Mouse (Mus musculus): Measurements from ENCODE around the gene Defb21. TPM values are rescaled to one million over a fixed set of nuclear protein-coding genes. Genes with fewer than 3 reads are reported as not detected.

Gene Defb21
- polyA plus RNA-seq, 1 experiment from 2014 or later: not detected

DNA sequence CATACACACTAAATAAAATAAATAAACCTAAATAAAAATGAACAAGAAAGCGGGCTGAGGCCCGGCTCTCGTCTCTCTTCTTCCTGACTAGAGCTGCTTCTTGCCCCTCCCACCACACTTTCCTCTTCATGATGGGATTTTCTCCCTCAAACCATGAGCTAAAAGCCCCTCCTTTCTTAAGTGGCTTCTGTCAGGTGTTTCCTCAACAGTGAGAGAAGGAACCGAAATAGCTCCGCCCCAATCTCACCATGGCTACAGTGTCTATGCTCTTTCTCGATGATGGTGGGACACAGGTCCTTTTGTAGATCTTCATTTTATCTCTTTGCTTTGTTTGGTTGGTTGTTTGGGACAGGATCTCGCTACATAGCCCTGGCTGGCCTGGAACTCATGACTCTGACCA lies 15.9 kb upstream of the Defb21 start:
- ATAC-seq (no peak), DNase-seq (ENCODE audit: low spot score) (no peak)
- Histone ChIP-seq H3K4me3 (ENCODE audit: low read depth, low read length) (no peak overlapping the region), H3K27me3 (replicated peaks; ENCODE audit: control insufficient read depth, insufficient read depth, low read length) (no peaks in the 10 kb centered on the region), H3K9me3 (replicated peaks; ENCODE audit: control insufficient read depth, low read length) (no peaks in the 10 kb centered on the region), H3K9ac (ENCODE audit: low read length) (no peak overlapping the region), H3K36me3 (ENCODE audit: control insufficient read depth, insufficient read depth, low read length) (no peaks in the 10 kb centered on the region), H3K4me2 (ENCODE audit: low read length) (no peak overlapping the region), H3K27ac (ENCODE audit: low read depth, low read length) (no peak overlapping the region), H3K4me1 (ENCODE audit: control insufficient read depth, insufficient read depth, low read length) (no peaks in the 10 kb centered on the region)
- WGBS: 88% methylated on average over 7 of the region's 7 CpGs

DNA sequence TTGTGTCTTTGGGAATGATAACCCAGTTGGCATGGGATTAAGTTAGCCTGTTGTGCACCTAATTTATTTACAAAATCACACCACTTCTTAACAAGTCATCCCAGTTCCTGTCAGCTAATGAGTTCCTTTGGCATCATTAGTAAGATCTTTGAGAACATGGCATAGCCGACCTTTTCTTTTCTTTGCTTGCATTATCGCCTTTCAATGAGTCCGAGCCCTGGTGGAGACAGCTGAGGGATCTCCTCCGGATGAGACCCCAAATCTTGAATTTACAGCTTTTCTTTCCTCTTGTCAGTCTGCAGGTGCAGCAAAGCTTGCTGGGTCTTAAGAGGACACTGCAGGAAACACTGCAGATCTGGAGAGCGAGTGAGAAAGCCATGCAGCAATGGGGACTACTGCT lies 3.5 kb upstream of the Defb21 start, which contains the start of gene Gm17416:
Gene Gm17416, plus strand, starts transcription at position 301 of the 400 bp plus-strand sequence.
- 77% methylated on average over 5 of the region's 5 CpGs for WGBS
- Histone ChIP-seq H3K27me3 (replicated peaks; ENCODE audit: control insufficient read depth, insufficient read depth, low read length) (no peaks in the 10 kb centered on the region), H3K4me1 (ENCODE audit: control insufficient read depth, insufficient read depth, low read length) (no peaks in the 10 kb centered on the region), H3K9me3 (replicated peaks; ENCODE audit: control insufficient read depth, low read length) (no peaks in the 10 kb centered on the region), H3K9ac (ENCODE audit: low read length) (no peak within 1 kb of the TSS), H3K4me3 (ENCODE audit: low read depth, low read length) (no peak within 1 kb of the TSS), H3K4me2 (ENCODE audit: low read length) (no peak within 1 kb of the TSS), H3K36me3 (ENCODE audit: control insufficient read depth, insufficient read depth, low read length) (no peaks in the 10 kb centered on the region), H3K27ac (ENCODE audit: low read depth, low read length) (no peak within 1 kb of the TSS)
- DNase-seq (ENCODE audit: low spot score): no peak
- ATAC-seq: no peak

DNA sequence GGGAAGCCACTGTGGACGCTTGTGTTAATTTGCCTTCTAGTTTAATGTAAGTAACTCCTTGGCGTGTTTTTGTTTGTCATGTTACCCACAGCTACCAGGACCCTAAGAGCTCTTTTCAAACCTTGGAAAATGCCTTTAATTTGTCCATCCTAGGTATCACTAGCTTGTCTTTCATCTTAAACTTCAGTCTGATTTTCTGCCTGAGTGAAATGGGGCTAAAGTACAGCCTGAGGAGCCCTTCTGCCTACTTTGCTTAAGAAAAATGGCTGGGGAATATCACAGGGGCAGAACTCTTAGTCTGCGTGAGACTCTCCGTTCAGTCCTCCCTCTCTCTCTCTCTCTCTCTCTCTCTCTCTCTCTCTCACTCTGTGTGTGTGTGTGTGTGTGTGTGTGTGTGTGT lies 2.7 kb upstream of the Defb21 start:
- Histone ChIP-seq H3K9me3 (replicated peaks; ENCODE audit: control insufficient read depth, low read length) (no peaks in the 10 kb centered on the region), H3K4me1 (ENCODE audit: control insufficient read depth, insufficient read depth, low read length) (no peaks in the 10 kb centered on the region), H3K36me3 (ENCODE audit: control insufficient read depth, insufficient read depth, low read length) (no peaks in the 10 kb centered on the region), H3K9ac (ENCODE audit: low read length) (no peak overlapping the region), H3K4me3 (ENCODE audit: low read depth, low read length) (no peak overlapping the region), H3K27me3 (replicated peaks; ENCODE audit: control insufficient read depth, insufficient read depth, low read length) (no peaks in the 10 kb centered on the region), H3K27ac (ENCODE audit: low read depth, low read length) (no peak overlapping the region), H3K4me2 (ENCODE audit: low read length) (no peak overlapping the region)
- WGBS: 79% methylated on average over 4 of the region's 4 CpGs
- ATAC-seq (no peak), DNase-seq (ENCODE audit: low spot score) (no peak)

DNA sequence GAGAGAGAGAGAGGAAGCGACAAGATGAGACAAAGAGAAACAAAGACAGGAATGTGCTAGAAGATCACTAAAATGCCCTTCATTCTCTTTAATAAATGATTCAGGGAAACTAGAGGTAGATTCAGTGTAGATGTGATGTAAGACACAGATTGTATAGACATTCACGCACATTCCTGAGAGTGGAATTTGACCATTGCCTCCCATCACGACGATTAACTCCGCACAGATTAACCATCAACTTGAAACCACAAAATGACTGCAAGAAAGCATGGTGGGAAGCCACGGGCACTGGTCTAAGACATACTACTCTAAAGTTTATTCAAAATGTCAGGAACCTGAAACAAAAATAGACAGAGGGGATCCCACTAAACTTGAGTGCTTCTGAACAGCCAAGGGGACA lies 2.2 kb upstream of the Defb21 start:
- H3K4me2 ChIP-seq (ENCODE audit: low read length): no peak overlapping the region
- no peaks in the 10 kb centered on the region for H3K27me3 ChIP-seq (replicated peaks; ENCODE audit: control insufficient read depth, insufficient read depth, low read length)
- no peaks in the 10 kb centered on the region for H3K4me1 ChIP-seq (ENCODE audit: control insufficient read depth, insufficient read depth, low read length)
- H3K4me3 ChIP-seq (ENCODE audit: low read depth, low read length): no peak overlapping the region
- no peak for ATAC-seq
- no peaks in the 10 kb centered on the region for H3K36me3 ChIP-seq (ENCODE audit: control insufficient read depth, insufficient read depth, low read length)
- no peak for DNase-seq (ENCODE audit: low spot score)
- no peak overlapping the region for H3K27ac ChIP-seq (ENCODE audit: low read depth, low read length)
- H3K9me3 ChIP-seq (replicated peaks; ENCODE audit: control insufficient read depth, low read length): no peaks in the 10 kb centered on the region
- no peak overlapping the region for H3K9ac ChIP-seq (ENCODE audit: low read length)
- 86% methylated on average over 6 of the region's 6 CpGs for WGBS

DNA sequence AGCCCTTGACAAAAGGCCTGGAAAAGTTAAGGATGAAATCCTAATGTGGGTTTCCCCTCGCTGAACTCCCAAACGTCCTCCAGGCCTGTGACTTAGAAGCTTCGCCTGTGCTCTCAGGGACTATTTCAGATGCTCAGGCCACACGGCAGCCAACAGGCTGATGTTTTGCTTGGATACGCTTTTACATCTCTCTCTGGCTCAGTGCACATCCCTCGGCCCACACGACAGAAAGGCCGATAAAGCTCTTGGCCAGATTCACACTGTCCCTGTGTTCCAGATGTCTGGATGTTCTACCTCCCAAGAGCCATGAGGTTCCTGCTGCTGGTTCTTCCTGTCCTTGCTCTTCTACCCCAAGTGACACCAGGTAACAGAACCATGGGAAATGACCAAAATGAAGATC lies 940 bp downstream of the Defb21 start:
- Histone ChIP-seq H3K27me3 (replicated peaks; ENCODE audit: control insufficient read depth, insufficient read depth, low read length) (no peaks in the 10 kb centered on the region), H3K4me2 (ENCODE audit: low read length) (no peak overlapping the region), H3K9ac (ENCODE audit: low read length) (no peak overlapping the region), H3K4me1 (ENCODE audit: control insufficient read depth, insufficient read depth, low read length) (no peaks in the 10 kb centered on the region), H3K9me3 (replicated peaks; ENCODE audit: control insufficient read depth, low read length) (no peaks in the 10 kb centered on the region), H3K27ac (ENCODE audit: low read depth, low read length) (no peak overlapping the region), H3K36me3 (ENCODE audit: control insufficient read depth, insufficient read depth, low read length) (no peaks in the 10 kb centered on the region), H3K4me3 (ENCODE audit: low read depth, low read length) (no peak overlapping the region)
- no peak for DNase-seq (ENCODE audit: low spot score)
- WGBS: 89% methylated on average over 8 of the region's 8 CpGs
- ATAC-seq: no peak

DNA sequence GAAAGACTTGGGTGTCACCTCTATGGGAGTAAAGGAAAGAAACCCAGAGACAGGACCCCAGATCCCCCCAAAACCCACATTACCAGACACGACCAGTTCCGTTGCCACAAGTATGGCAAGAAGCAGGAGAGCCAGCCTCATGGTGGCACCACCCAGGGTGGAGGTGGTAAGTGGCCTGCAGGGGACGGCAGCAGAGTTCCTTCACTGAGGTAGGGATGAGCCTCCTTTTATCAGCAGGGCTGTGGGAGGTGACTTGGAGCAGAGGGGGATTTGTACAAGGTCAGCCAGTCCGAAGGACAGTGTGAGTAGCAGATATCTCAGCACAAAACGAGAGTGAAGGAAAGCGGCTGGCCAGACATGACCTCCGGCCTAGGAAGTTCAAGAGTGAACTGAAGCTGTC lies 7.6 kb downstream of the Defb21 start, which contains the start of gene Defb19:
Gene Defb19, minus strand, starts transcription at position 206 of the 400 bp plus-strand sequence.
- ATAC-seq (no peak), DNase-seq (ENCODE audit: low spot score) (no peak)
- Histone ChIP-seq H3K4me1 (ENCODE audit: control insufficient read depth, insufficient read depth, low read length) (no peaks in the 10 kb centered on the region), H3K27ac (ENCODE audit: low read depth, low read length) (no peak within 1 kb of the TSS), H3K36me3 (ENCODE audit: control insufficient read depth, insufficient read depth, low read length) (no peaks in the 10 kb centered on the region), H3K27me3 (replicated peaks; ENCODE audit: control insufficient read depth, insufficient read depth, low read length) (no peaks in the 10 kb centered on the region), H3K4me2 (ENCODE audit: low read length) (no peak within 1 kb of the TSS), H3K9me3 (replicated peaks; ENCODE audit: control insufficient read depth, low read length) (no peaks in the 10 kb centered on the region), H3K9ac (ENCODE audit: low read length) (no peak within 1 kb of the TSS), H3K4me3 (ENCODE audit: low read depth, low read length) (no peak within 1 kb of the TSS)
- WGBS: 71% methylated on average over 7 of the region's 7 CpGs

DNA sequence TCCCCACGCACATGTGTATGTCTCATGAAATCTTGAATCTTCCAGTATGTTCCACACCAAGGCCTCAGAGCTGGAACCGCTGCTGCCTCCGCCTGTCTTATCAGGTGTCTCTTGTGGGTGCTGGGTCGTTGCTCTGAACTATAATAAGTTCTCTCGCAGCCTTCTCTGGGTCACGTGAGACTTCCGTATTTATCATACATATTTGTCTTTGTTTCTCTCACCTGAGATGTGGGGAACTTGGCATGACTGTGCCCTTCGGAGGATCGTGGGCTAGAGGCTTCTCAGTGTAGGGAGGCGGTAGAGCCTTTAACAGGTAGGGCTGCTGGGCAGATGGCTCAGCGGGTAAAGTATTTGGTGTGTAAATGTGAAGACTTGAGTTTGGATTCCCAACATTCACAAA lies 8.1 kb downstream of the Defb21 start:
- no peak for DNase-seq (ENCODE audit: low spot score)
- Histone ChIP-seq H3K9ac (ENCODE audit: low read length) (no peak overlapping the region), H3K27me3 (replicated peaks; ENCODE audit: control insufficient read depth, insufficient read depth, low read length) (no peaks in the 10 kb centered on the region), H3K4me1 (ENCODE audit: control insufficient read depth, insufficient read depth, low read length) (no peaks in the 10 kb centered on the region), H3K4me2 (ENCODE audit: low read length) (no peak overlapping the region), H3K4me3 (ENCODE audit: low read depth, low read length) (no peak overlapping the region), H3K9me3 (replicated peaks; ENCODE audit: control insufficient read depth, low read length) (no peaks in the 10 kb centered on the region), H3K27ac (ENCODE audit: low read depth, low read length) (no peak overlapping the region), H3K36me3 (ENCODE audit: control insufficient read depth, insufficient read depth, low read length) (no peaks in the 10 kb centered on the region)
- ATAC-seq: no peak
- WGBS: 91% methylated on average over 11 of the region's 11 CpGs

DNA sequence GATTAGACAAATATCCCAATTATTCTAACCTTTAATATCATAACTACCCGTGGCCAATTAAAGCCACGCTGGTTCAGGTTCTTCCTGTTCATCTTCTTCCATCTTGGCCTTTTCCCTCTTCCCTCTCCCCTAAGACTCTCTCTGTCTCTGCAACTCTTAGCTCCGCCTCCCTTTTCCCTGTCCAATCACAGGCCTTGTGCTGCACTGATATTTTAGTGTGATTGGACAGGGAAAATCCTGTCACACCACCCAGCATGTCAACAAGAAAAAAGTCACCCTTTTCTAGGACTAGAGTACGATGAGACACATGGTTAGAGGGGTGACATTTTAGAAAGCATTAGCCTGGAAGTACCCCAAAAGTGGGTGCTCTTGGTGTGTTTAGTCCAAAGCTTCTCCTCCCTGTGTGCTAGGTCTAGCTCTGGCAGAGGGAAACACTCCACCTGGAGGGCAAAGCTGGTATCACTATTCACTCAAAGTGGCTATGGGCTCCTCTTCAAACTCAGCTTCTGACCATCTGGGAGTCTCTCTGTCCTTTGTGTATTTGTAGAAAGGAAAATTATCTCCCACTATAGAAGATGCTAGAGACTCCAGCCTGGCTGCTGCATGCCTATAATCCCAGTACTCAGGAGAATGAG lies 14.5 kb downstream of the Defb21 start:
- ATAC-seq (no peak), DNase-seq (ENCODE audit: low spot score) (no peak)
- Histone ChIP-seq H3K9me3 (replicated peaks; ENCODE audit: control insufficient read depth, low read length) (no peaks in the 10 kb centered on the region), H3K27me3 (replicated peaks; ENCODE audit: control insufficient read depth, insufficient read depth, low read length) (no peaks in the 10 kb centered on the region), H3K27ac (ENCODE audit: low read depth, low read length) (no peak overlapping the region), H3K4me3 (ENCODE audit: low read depth, low read length) (no peak overlapping the region), H3K36me3 (ENCODE audit: control insufficient read depth, insufficient read depth, low read length) (no peaks in the 10 kb centered on the region), H3K4me2 (ENCODE audit: low read length) (no peak overlapping the region), H3K4me1 (ENCODE audit: control insufficient read depth, insufficient read depth, low read length) (no peaks in the 10 kb centered on the region), H3K9ac (ENCODE audit: low read length) (no peak overlapping the region)
- 80% methylated on average over 4 of the region's 4 CpGs for whole genome bisulfite sequencing

DNA sequence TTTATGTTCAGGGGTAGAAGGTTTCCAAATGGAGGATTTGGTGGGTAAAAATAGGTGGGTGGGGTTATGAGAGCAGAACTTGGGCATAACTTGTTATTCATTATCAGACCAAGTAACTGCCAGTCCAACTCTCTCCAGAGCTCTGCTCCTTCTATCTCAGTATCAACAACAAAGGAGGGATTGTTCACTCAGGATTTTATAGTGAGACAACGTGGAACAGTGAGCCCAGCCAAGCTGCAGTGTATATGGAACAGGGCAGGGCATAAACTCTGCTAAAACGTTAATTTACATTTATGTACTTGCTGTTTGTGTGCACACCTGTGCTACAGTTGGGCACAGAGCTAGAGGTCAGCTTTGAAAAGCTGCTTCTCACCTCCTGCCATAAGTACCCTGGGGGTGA lies 15.9 kb downstream of the Defb21 start:
- 23% methylated on average over 2 of the region's 2 CpGs for WGBS
- H3K9me3 ChIP-seq (replicated peaks; ENCODE audit: control insufficient read depth, low read length): no peaks in the 10 kb centered on the region
- H3K4me3 ChIP-seq (ENCODE audit: low read depth, low read length): no peak overlapping the region
- no peaks in the 10 kb centered on the region for H3K27me3 ChIP-seq (replicated peaks; ENCODE audit: control insufficient read depth, insufficient read depth, low read length)
- no peak overlapping the region for H3K27ac ChIP-seq (ENCODE audit: low read depth, low read length)
- no peak for ATAC-seq
- H3K9ac ChIP-seq (ENCODE audit: low read length): no peak overlapping the region
- no peak for DNase-seq (ENCODE audit: low spot score)
- H3K4me1 ChIP-seq (ENCODE audit: control insufficient read depth, insufficient read depth, low read length): no peaks in the 10 kb centered on the region
- no peaks in the 10 kb centered on the region for H3K36me3 ChIP-seq (ENCODE audit: control insufficient read depth, insufficient read depth, low read length)
- no peak overlapping the region for H3K4me2 ChIP-seq (ENCODE audit: low read length)
